ENCODE assay signal across 15 mouse cellular contexts in the genomic region with DNA sequence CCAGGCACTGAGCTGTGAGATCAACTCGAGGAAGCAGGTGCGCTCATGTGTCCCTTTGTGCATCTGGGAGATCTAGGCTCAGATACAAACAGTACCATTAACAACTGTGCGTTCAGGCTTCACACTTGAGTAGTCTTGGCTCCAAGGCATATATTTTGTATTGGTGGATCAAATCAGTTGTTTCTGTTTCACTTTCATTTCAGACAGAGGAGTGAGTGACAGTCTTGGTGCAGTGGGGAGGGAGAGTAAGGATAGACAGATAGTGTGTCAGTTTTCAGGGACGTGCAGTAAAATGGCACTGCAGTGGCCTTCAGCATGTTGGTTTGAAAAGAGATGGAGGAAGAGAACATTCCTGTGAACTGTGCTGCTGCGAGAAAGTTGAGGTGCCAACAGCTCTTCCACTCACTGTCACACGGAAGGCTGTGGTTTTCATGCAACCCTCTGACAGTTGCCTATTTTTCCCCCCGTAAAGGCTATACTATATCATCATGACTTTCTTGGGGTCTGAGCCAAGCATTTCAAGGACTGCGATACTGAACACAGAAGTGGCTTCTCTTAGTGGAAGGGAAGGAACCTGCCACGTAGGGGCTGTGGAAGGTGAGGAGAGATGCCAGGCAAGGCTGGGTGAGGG. TPM values are rescaled to one million over a fixed set of nuclear protein-coding genes. Genes with fewer than 3 reads are reported as not detected.
DNase-seq lines count a peak whose midpoint lies in the region; ATAC-seq and TF ChIP-seq lines count a peak whose summit lies in the region.
"Had no signal": no experiment of that assay in that cellular context is flagged by ENCODE, and none has a peak within 500 bp of the region (broad histone marks: within the 10 kb centered on the region; RNA-seq: fewer than 3 reads in every experiment).

No protein-coding gene starts in this region.

- TF ChIP-seq POLR2A in CH12.LX (IDR thresholded peaks at IDR 0.05; ENCODE audit: low read depth, low read length), result no peak

- H3K4me1 ChIP-seq in liver, postnatal 0 days (ENCODE audit: insufficient read depth), result no peaks in the 10 kb centered on the region
- H3K4me1 ChIP-seq in CH12.LX (ENCODE audit: control insufficient read depth in 1 of 2, insufficient read depth in 2 of 2), result peaks cover 4 to 11% of the 10 kb centered on the region in 2 experiments
- no peaks in the 10 kb centered on the region for H3K4me1 ChIP-seq in liver, embryonic 11.5 days (replicated peaks; ENCODE audit: control insufficient read depth, insufficient read depth, low read length)

- H3K9me3 ChIP-seq in liver, postnatal 0 days (ENCODE audit: low read length), result no peaks in the 10 kb centered on the region
- H3K9me3 ChIP-seq in CH12.LX (replicated peaks; ENCODE audit: low read length), result no peaks in the 10 kb centered on the region
- no peaks in the 10 kb centered on the region for H3K9me3 ChIP-seq in liver, embryonic 11.5 days (ENCODE audit: control insufficient read depth, low read length)

- DNase-seq in liver, postnatal 0 days, result no peak
- DNase-seq in liver (no peak), CH12.LX (ENCODE audit: extremely low read depth) (peak; percentile 27)
- peak; percentile 27 for DNase-seq in thymus, postnatal 14 days
- no peak for DNase-seq in kidney, postnatal 25 days
- no peak for DNase-seq in layer of hippocampus, postnatal 10 days (ENCODE audit: low spot score in 2 of 2)
- DNase-seq in liver, embryonic 11.5 days (ENCODE audit: low spot score), result no peak
- DNase-seq: cerebellum, adult 18-20 months; heart, adult 2 months; heart, postnatal 36 days; kidney, adult 11 months; lung, postnatal 14 days; spleen, adult 18-20 months had no signal

- H3K9ac ChIP-seq in liver, postnatal 0 days (replicated peaks), result no peak overlapping the region
- H3K9ac ChIP-seq in CH12.LX (ENCODE audit: insufficient read depth, low read depth), result peak overlapping the region; percentile 15
- H3K9ac ChIP-seq in liver, embryonic 11.5 days (ENCODE audit: low read depth, low read length), result no peak overlapping the region

- in situ Hi-C loops in CH12.LX (cut with MboI; ENCODE audit: low pct_ligation_motif_present, low pct_unique_long_range_greater_than_20kb, low sequenced_read_pairs), result no loop called here

- ATAC-seq in liver, postnatal 0 days, result no peak
- ATAC-seq in megakaryocyte, adult 5-6 weeks (ENCODE audit: poor library complexity, severe bottlenecking), result peak; percentile 58
- no peak for ATAC-seq in liver, embryonic 11.5 days (replicated peaks; ENCODE audit: low FRiP score)
- ATAC-seq: midbrain, embryonic 16.5 days had no signal

- H3K4me2 ChIP-seq in liver, postnatal 0 days (ENCODE audit: low read depth, low read length), result peak overlapping the region; percentile 35
- peak overlapping the region; percentile 81 for H3K4me2 ChIP-seq in CH12.LX (ENCODE audit: insufficient read depth, low read depth, poor library complexity, severe bottlenecking)
- H3K4me2 ChIP-seq in liver, embryonic 11.5 days, result no peak overlapping the region

- H3K36me3 ChIP-seq in liver, postnatal 0 days (replicated peaks; ENCODE audit: insufficient read depth, low read length), result no peaks in the 10 kb centered on the region
- no peaks in the 10 kb centered on the region for H3K36me3 ChIP-seq in CH12.LX (replicated peaks in 1 of 2; ENCODE audit: control insufficient read depth in 1 of 2, insufficient read depth in 1 of 2, low read length in 1 of 2)
- H3K36me3 ChIP-seq in liver, embryonic 11.5 days (ENCODE audit: control insufficient read depth, insufficient read depth, low read length), result no peaks in the 10 kb centered on the region

- no peaks in the 10 kb centered on the region for H3K27me3 ChIP-seq in liver, postnatal 0 days (ENCODE audit: insufficient read depth, low read length)
- no peaks in the 10 kb centered on the region for H3K27me3 ChIP-seq in CH12.LX (replicated peaks)
- H3K27me3 ChIP-seq in liver, embryonic 11.5 days (replicated peaks; ENCODE audit: control insufficient read depth, insufficient read depth, low read length), result no peaks in the 10 kb centered on the region

- dilution Hi-C loops in CH12.LX (cut with MboI; ENCODE audit: extremely low pct_ligation_motif_present, extremely low pct_unique_long_range_greater_than_20kb, low sequenced_read_pairs), result no loop called here

- no peak for TF ChIP-seq EP300 in liver, postnatal 0 days (IDR thresholded peaks at IDR 0.05; ENCODE audit: low read depth)
- no peak for TF ChIP-seq EP300 in CH12.LX (IDR thresholded peaks at IDR 0.05; ENCODE audit: low read length)

- no peaks in the 10 kb centered on the region for H3K79me2 ChIP-seq in CH12.LX (replicated peaks; ENCODE audit: control insufficient read depth, extremely low read depth, insufficient read depth, poor library complexity, severe bottlenecking)

- no peak overlapping the region for H3K4me3 ChIP-seq in liver, postnatal 0 days (ENCODE audit: low read depth, low read length)
- peak overlapping the region in 2 of 3 experiments; percentile 2 to 22 for H3K4me3 ChIP-seq in CH12.LX (replicated peaks in 1 of 3; ENCODE audit: low read depth in 2 of 3, low read length in 2 of 3, poor library complexity in 1 of 3)
- H3K4me3 ChIP-seq in liver, embryonic 11.5 days (ENCODE audit: low read depth, low read length), result no peak overlapping the region
- H3K4me3 ChIP-seq: heart, adult 2 months had no signal

- WGBS in liver, postnatal 0 days (ENCODE audit: insufficient replicate concordance), result 44% methylated on average over 9 of the region's 9 CpGs
- WGBS in liver, embryonic 11.5 days, result 79% methylated on average over 9 of the region's 9 CpGs

- no peak for TF ChIP-seq RAD21 in CH12.LX (IDR thresholded peaks at IDR 0.05; ENCODE audit: low read depth, low read length)

- H3K27ac ChIP-seq in liver, postnatal 0 days (ENCODE audit: low read depth), result no peak overlapping the region
- no peak overlapping the region for H3K27ac ChIP-seq in CH12.LX (ENCODE audit: insufficient read depth, low read depth)
- no peak overlapping the region for H3K27ac ChIP-seq in liver, embryonic 11.5 days (ENCODE audit: low read depth, low read length)
- H3K27ac ChIP-seq: heart, adult 2 months had no signal

- TF ChIP-seq CTCF in liver, postnatal 0 days (IDR thresholded peaks at IDR 0.05; ENCODE audit: low read depth), result no peak
- no peak for TF ChIP-seq CTCF in CH12.LX (conservative IDR thresholded peaks at IDR 0.05 in 1 of 2, IDR thresholded peaks at IDR 0.05 in 1 of 2; ENCODE audit: low read depth in 2 of 2, low read length in 2 of 2)

TF ChIP-seq in CH12.LX, 34 proteins besides CTCF, POLR2A, EP300 and RAD21:
- TF ChIP-seq ZNF384 (IDR thresholded peaks at IDR 0.05; ENCODE audit: low read depth, low read length) (no peak), MAX (IDR thresholded peaks at IDR 0.05; ENCODE audit: low read length) (no peak), TBP (conservative IDR thresholded peaks at IDR 0.05; ENCODE audit: low read depth, low read length) (no peak), MXI1 (IDR thresholded peaks at IDR 0.05; ENCODE audit: low read depth, low read length) (no peak), USF1 (IDR thresholded peaks at IDR 0.05; ENCODE audit: low read depth, low read length) (no peak), E2F4 (IDR thresholded peaks at IDR 0.05; ENCODE audit: insufficient replicate concordance, low read depth, low read length) (no peak), USF2 (conservative IDR thresholded peaks at IDR 0.05; ENCODE audit: low read depth, low read length) (no peak), ZKSCAN1 (IDR thresholded peaks at IDR 0.05; ENCODE audit: borderline replicate concordance, low read depth, low read length) (no peak), ZMIZ1 (IDR thresholded peaks at IDR 0.05; ENCODE audit: low read depth, low read length) (no peak), BHLHE40 (IDR thresholded peaks at IDR 0.05; ENCODE audit: low read depth, low read length) (no peak), SIN3A (IDR thresholded peaks at IDR 0.05; ENCODE audit: low read length) (no peak), ELF1 (IDR thresholded peaks at IDR 0.05; ENCODE audit: low read depth, low read length) (no peak), MAFK (IDR thresholded peaks at IDR 0.05; ENCODE audit: insufficient replicate concordance, low read length) (no peak)

RNA-seq across cellular contexts. Expression of a gene that starts 11.5 kb away (rescaled TPM):
- 0.90 and 1.2 TPM in 2 replicates for polyA plus RNA-seq in liver, postnatal 0 days (2015; fragmentation: Nextera tagmentation; extraction: Ambion mirVana)
- total RNA-seq in CH12.LX (2012; rRNA removed) (0.13 TPM in 1 of 2 replicates, not detected in the other), CH12.LX (2014; rRNA removed) (not detected in 2 replicates)
- not detected in 2 replicates for polyA plus RNA-seq in CH12.LX (2012; ENCODE audit: insufficient read length, low read depth)
- 0.07 and 0.71 TPM in 2 replicates for total RNA-seq in megakaryocyte, adult 5-6 weeks (2015)
- total RNA-seq in megakaryocyte, adult 5-6 weeks (2017), result 1.3 and 1.8 TPM in 2 replicates
- 1 to 10 TPM in 1 of 2 experiments, under 1 TPM in 1; 0.56 to 1.2 TPM for total RNA-seq in layer of hippocampus, postnatal 10 days (2021)
- 3.3 and 3.7 TPM in 2 replicates for polyA plus RNA-seq in liver, embryonic 11.5 days (2014; fragmentation: Nextera tagmentation; extraction: Ambion mirVana)

RNA-seq across cellular contexts. Expression of a gene that starts 27.7 kb away (rescaled TPM):
- not detected in 2 replicates for polyA plus RNA-seq in liver, postnatal 0 days (2015; fragmentation: Nextera tagmentation; extraction: Ambion mirVana)
- total RNA-seq in CH12.LX (2012; rRNA removed) (not detected in 2 replicates), CH12.LX (2014; rRNA removed) (not detected in 2 replicates)
- polyA plus RNA-seq in CH12.LX (2012; ENCODE audit: insufficient read length, low read depth), result not detected in 2 replicates
- not detected in 2 replicates for total RNA-seq in megakaryocyte, adult 5-6 weeks (2015)
- total RNA-seq in megakaryocyte, adult 5-6 weeks (2017), result not detected in 2 replicates
- under 1 TPM in 1 of 2 experiments, not detected in 1; 0.25 TPM for total RNA-seq in layer of hippocampus, postnatal 10 days (2021)
- not detected in 2 replicates for polyA plus RNA-seq in liver, embryonic 11.5 days (2014; fragmentation: Nextera tagmentation; extraction: Ambion mirVana)
- total RNA-seq: heart, adult 2 months; heart, postnatal 36 days had no signal
- polyA plus RNA-seq: heart, adult 2 months had no signal

Comparison
In these comparisons a context has a peak if more than half of its experiments do, and no peak if none do; other contexts are left out.
1. DNase-seq: peak in CH12.LX (single experiment) and thymus, postnatal 14 days (single experiment); none in liver, postnatal 0 days (single experiment), liver (single experiment), kidney, postnatal 25 days (0 of 2), layer of hippocampus, postnatal 10 days (0 of 2) and liver, embryonic 11.5 days (single experiment).
2. H3K4me3 ChIP-seq: peak in CH12.LX (2 of 3); none in liver, postnatal 0 days (single experiment) and liver, embryonic 11.5 days (single experiment).